Mouse (Mus musculus) layer of hippocampus, adult 6 months (tissue): ENCODE data around the gene Olfr987. TPM values are rescaled to one million over a fixed set of nuclear protein-coding genes. Genes with fewer than 3 reads are reported as not detected.

ENCODE experiments used
- long read RNA-seq, 2 experiments: library from polyadenylated mRNA; unstranded; transcript quantifications; one replicate each; pipeline ENCODE4 v2.0.0; 2019 to 2020
- polyA plus RNA-seq: library from polyadenylated mRNA; unstranded; fragments of <200 nt; fragmentation: Nextera tagmentation; gene quantifications from 2 replicates; pipeline ENCODE4 v1.2.3, GENCODE M21; 2021

Gene Olfr987
- not detected in 2 replicates for polyA plus RNA-seq
- long read RNA-seq, experiment 1: 0 reads
- long read RNA-seq, experiment 2: 0 reads

DNA sequence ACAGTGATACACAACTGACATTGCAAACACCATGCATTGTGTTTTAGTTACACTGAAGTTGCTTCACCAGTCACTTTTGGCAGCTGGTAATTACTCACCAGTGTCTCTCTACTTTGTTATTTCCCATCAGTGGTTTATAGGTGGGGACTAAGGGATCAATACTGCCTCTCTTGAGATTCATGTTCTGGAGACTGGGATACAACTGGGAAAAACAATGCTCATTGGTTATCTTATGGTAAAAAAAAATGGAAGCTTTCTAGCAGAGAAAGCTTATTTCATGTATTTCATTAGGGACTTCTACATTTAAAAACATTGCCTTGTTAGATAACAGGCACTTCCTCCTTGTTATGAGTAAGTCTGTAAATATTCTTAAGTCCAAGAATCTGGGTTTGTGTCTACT, at the start of gene Olfr987:
Olfr987 (minus strand) TSS at position 101 of the 400 bp plus-strand sequence.

GRCm38 (mm10) chr2:85363127-85363526, 24.0 kb upstream of the Olfr987 start, which contains the start of gene Olfr988:
TSS of gene Olfr988 (minus strand) at chr2:85363227.

Other genes with a start within 250 kb of the Olfr987 start
- 0.08 TPM in 2 replicates for gene Aplnr, start 203.1 kb downstream of the Olfr987 start, polyA plus RNA-seq
- gene Lrrc55, start 142.1 kb downstream of the Olfr987 start, polyA plus RNA-seq: 3.9 and 4.0 TPM in 2 replicates
- gene Olfr988, start 23.9 kb upstream of the Olfr987 start, polyA plus RNA-seq: not detected in 2 replicates
- not detected in 2 replicates for gene Olfr992, start 70.2 kb upstream of the Olfr987 start, polyA plus RNA-seq
- gene Olfr993, start 75.6 kb upstream of the Olfr987 start, polyA plus RNA-seq: not detected in 2 replicates
- gene Olfr994, start 97.1 kb upstream of the Olfr987 start, polyA plus RNA-seq: not detected in 2 replicates
- gene Olfr995, start 104.3 kb upstream of the Olfr987 start, polyA plus RNA-seq: not detected in 2 replicates
- 0.15 and 0.25 TPM in 2 replicates for gene 4833423E24Rik, start 179.7 kb upstream of the Olfr987 start, polyA plus RNA-seq
- gene Olfr996, start 239.9 kb upstream of the Olfr987 start, polyA plus RNA-seq: not detected in 2 replicates
- gene Olfr998, start 249.6 kb upstream of the Olfr987 start, polyA plus RNA-seq: not detected in 2 replicates